Mouse (Mus musculus) G1E (cell line): ENCODE measurements around the gene Pcnx3. TPM values are rescaled to one million over a fixed set of nuclear protein-coding genes. Genes with fewer than 3 reads are reported as not detected.

Experiments
- ATAC-seq: 2 replicates; pipeline ENCODE4 v1.8.0; 2016; ENCODE audit warnings: mild to moderate bottlenecking; ENCODE audit not compliant: insufficient number of reproducible peaks, poor library complexity, low FRiP score, severe bottlenecking; ENCODE audit errors: extremely low read depth
- DNase-seq: peaks from one replicate; pipeline ENCODE4 v3.0.0; 2012; ENCODE audit warnings: low spot score
- H3K27me3 ChIP-seq: 2 replicates; pipeline ENCODE4 v1.6.1; 2012; ENCODE audit warnings: mild to moderate bottlenecking, low read length, inconsistent platforms; ENCODE audit not compliant: insufficient read depth
- H3K36me3 ChIP-seq: replicated peaks from 2 replicates; pipeline ENCODE3; 2012; ENCODE audit warnings: mild to moderate bottlenecking, inconsistent platforms
- H3K4me1 ChIP-seq: 2 replicates; pipeline ENCODE4 v1.6.1; 2012; ENCODE audit warnings: low read depth, low read length, inconsistent platforms, mixed read lengths; ENCODE audit not compliant: insufficient read depth
- H3K4me3 ChIP-seq: 2 replicates; pipeline ENCODE4 v1.5.1; 2012; ENCODE audit warnings: low read depth, mild to moderate bottlenecking, inconsistent platforms, low read length, moderate library complexity, mixed read lengths
- H3K9me3 ChIP-seq: replicated peaks from 2 replicates; pipeline ENCODE4 v1.6.1; 2012; ENCODE audit warnings: inconsistent platforms
- CTCF ChIP-seq: IDR thresholded peaks from 2 replicates; pipeline ENCODE4 v1.5.1; 2012; ENCODE audit warnings: low read depth, low read length, inconsistent platforms, mixed read lengths
- GATA1 ChIP-seq: IDR thresholded peaks from 2 replicates; pipeline ENCODE4 v1.6.1; 2012; ENCODE audit warnings: borderline replicate concordance, low read length, inconsistent platforms, mixed read lengths
- GATA2 ChIP-seq: IDR thresholded peaks from 2 replicates; pipeline ENCODE4 v1.6.1; 2012; ENCODE audit warnings: low read depth, low read length, inconsistent platforms, borderline replicate concordance
- POLR2AphosphoS5 ChIP-seq: IDR thresholded peaks from 2 replicates; pipeline ENCODE4 v1.6.1; 2012; ENCODE audit warnings: low read depth, low read length, inconsistent platforms; ENCODE audit not compliant: insufficient replicate concordance
- TAL1 ChIP-seq: conservative IDR thresholded peaks from 2 replicates; pipeline ENCODE4 v1.6.1; 2012; ENCODE audit warnings: low read depth, low read length, inconsistent platforms, mixed read lengths
- polyA plus RNA-seq: library from polyadenylated mRNA; stranded (reverse); fragments of >175 nt; gene quantifications from 2 replicates; pipeline ENCODE4 v1.2.3, GENCODE M21; 2012
- total RNA-seq, 2 experiments: library from RNA; stranded (forward) in 1 of 2; stranded (reverse) in 1 of 2; fragments of 200-1000 nt in 1 of 2; fragments of >200 nt in 1 of 2; fragmentation: Nextera tagmentation in 1 of 2; gene quantifications; 2 replicates each; pipeline ENCODE4 v1.2.3; 2014 to 2017

Pcnx3 gene
- total and polyA plus RNA-seq, 3 experiments: 13.6 to 178 (median 51.0) TPM

DNA sequence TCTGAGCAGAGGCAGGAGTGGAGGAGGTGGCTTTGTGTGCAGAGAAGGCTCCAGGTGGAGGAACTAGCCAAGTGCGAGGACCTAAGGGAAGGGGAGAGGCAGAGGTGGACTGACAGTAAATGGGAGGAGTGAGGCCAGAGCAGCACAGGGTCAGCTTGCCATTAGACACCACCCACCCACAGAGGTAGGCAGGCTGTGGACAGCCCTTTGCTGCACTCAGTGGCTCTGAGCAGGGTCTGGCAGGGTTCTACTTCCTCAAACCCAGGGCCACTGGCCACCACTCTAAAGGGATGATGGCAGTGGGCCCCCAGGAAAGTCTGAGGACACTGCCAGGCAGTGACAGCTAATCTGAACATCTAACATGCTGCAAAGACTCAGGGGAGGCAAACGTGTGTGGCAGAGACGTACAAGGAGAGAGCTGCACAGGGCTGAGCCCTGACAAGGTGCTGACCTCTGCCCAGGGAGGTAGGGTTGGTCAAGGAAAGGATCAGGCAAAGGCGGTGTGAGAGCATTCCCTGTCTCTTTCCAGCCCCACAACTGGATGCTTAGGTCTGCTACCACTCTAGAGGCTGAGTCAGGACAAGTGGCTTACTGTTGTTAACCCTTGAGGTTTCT lies 35.3 kb upstream of the Pcnx3 start:
- peaks cover 88% of the 10 kb centered on the region for H3K4me1 ChIP-seq
- DNase-seq: no peak
- no peak for ATAC-seq

DNA sequence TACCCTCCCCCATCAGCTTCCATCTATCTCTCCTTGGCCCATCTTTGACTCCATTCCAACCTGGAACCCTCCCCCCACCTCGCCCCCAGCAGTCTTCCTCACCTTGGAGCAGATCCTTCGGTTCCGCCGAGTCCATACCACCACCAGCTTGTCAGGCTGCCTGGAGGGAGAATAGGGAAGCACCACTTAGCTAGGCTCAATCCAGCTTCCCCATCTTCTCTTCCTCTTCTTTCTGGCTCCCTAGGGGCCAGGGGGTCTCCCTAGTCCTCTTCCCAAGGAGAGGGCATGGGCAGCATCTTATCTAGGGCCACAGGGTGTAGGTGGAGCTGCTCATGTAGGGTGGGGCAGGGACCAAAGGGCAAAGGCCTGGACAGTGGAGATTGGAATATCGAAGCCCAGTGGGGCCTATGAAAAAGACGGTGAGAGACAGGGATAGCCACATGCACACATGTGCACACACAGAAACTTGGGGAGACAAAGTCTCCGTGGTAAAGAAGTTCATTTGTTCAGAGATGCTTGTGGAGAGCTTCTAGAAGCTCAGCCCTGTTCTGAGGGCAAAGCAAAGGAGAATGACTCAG lies 34.2 kb upstream of the Pcnx3 start:
- H3K27me3 ChIP-seq: no peaks in the 10 kb centered on the region
- H3K36me3 ChIP-seq: peaks cover 66% of the 10 kb centered on the region
- H3K4me3 ChIP-seq: peak overlapping the region; percentile 7; the same call in 1 of the 2 replicates
- H3K4me1 ChIP-seq: peaks cover 77% of the 10 kb centered on the region
- TF ChIP-seq GATA2 (no peak), CTCF (no peak), TAL1 (no peak), GATA1 (no peak), POLR2AphosphoS5 (no peak)
- no peak for DNase-seq
- no peak for ATAC-seq
- H3K9me3 ChIP-seq: no peaks in the 10 kb centered on the region

More for the DNA sequence above, 35.3 kb upstream of the Pcnx3 start:
- Histone ChIP-seq H3K4me3 (peak overlapping the region; percentile 77), H3K9me3 (no peaks in the 10 kb centered on the region), H3K36me3 (peaks cover 63% of the 10 kb centered on the region), H3K27me3 (no peaks in the 10 kb centered on the region)
- TF ChIP-seq GATA2 (no peak), TAL1 (no peak), CTCF (no peak), GATA1 (no peak), POLR2AphosphoS5 (no peak)

DNA sequence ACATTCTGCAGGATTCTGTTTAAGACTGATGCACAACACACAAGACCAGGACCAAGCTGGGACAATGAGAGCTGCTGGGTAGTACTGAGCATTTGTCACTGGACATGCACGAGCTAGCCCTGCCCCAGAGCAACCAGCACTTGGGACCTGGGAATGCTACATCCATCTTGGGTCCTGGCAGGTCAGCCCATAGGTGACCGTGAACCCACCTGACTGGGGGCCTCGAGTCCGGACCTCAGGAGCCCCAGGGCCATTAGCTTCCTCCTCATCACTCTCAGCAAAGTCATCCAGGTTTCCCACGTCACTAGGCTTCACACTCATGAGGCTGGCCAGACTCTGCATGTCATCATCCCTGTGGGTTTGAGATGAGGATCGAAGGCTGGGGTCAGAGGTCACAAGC lies 32.5 kb upstream of the Pcnx3 start:
- DNase-seq: no peak
- no peak for ATAC-seq

DNA sequence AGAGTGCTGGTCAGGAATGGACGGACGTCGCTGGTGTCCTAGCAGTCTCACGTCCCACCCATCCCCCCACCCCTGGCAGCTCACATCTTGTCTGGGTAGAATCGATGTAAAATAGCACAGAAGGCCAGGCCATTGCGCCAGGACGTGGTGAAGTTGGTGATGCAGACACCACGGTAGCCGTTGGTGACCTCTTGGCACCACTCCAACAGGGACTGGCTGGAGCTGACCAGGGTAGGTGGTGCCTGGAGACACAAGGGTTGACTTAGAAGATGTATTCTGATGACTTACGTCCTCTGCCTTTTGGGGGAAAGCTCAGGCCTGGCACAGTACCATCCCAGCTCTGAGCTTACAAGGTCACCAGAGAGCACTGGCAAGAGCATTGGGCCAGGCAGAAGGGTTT lies 28.2 kb upstream of the Pcnx3 start:
- ATAC-seq (no peak), DNase-seq (no peak)
- no peaks in the 10 kb centered on the region for H3K27me3 ChIP-seq
- TF ChIP-seq CTCF: no peak
- no peak for TF ChIP-seq TAL1
- no peak for TF ChIP-seq GATA2
- no peak for TF ChIP-seq GATA1
- no peak for TF ChIP-seq POLR2AphosphoS5
- peaks cover 100% of the 10 kb centered on the region for H3K36me3 ChIP-seq
- H3K4me1 ChIP-seq: peaks cover 75% of the 10 kb centered on the region
- no peaks in the 10 kb centered on the region for H3K9me3 ChIP-seq
- H3K4me3 ChIP-seq: no peak overlapping the region

More for the DNA sequence above, 32.5 kb upstream of the Pcnx3 start:
- Histone ChIP-seq H3K36me3 (peaks cover 83% of the 10 kb centered on the region), H3K9me3 (no peaks in the 10 kb centered on the region), H3K4me3 (no peak overlapping the region), H3K27me3 (no peaks in the 10 kb centered on the region), H3K4me1 (peaks cover 70% of the 10 kb centered on the region)
- no peak for TF ChIP-seq POLR2AphosphoS5
- no peak for TF ChIP-seq GATA1
- no peak for TF ChIP-seq CTCF
- no peak for TF ChIP-seq TAL1
- TF ChIP-seq GATA2: no peak

DNA sequence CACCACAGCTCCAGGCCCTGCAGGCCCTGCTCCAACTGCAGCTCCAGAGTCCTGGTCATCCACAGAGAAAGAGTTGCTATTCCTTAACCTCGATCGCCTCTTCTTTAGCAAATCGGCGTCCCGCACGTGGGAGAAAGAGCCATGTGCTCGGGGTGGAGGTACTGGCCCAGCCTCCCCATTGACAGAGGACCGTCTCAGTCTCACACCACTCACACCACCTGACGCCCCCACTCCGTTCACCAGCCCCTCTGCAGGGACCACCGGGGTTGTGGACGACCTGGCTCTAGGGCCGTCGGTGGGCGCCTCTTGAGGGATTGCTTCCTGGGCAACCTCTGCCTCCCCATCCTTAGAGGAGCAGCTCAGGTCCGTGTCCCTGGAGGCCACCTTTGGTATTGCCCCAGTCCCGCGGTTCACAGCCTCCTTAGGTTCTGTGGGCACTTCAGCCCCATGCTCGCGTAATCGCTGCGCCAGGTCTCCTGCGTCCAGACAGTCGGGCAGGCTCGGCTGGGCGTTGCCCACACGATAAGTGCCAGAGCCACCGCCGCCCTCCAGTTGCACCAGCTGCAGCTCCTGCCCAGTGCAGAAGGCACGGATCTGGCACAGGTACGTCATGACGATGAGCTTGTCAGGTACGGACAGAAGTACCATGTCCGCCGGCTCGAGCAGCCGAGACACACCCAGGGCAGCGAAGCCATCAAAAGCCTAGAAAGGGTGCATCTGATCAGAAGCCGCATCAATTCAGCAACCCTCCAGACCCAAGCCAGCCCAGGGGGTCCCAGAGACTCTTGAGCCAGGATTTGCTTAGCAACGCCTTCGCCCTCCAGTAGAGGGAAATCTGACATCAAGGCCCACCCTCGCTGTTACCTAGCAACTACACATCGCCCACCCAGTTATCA lies 27.3 kb upstream of the Pcnx3 start:
- no peak for TF ChIP-seq TAL1
- peak; percentile 42; the same call in 1 of the 2 replicates for TF ChIP-seq CTCF
- Histone ChIP-seq H3K36me3 (peaks cover 100% of the 10 kb centered on the region), H3K27me3 (no peaks in the 10 kb centered on the region), H3K9me3 (no peaks in the 10 kb centered on the region), H3K4me3 (peak overlapping the region; percentile 7; the same call in 1 of the 2 replicates), H3K4me1 (peaks cover 72% of the 10 kb centered on the region)
- ATAC-seq (no peak), DNase-seq (no peak)

DNA sequence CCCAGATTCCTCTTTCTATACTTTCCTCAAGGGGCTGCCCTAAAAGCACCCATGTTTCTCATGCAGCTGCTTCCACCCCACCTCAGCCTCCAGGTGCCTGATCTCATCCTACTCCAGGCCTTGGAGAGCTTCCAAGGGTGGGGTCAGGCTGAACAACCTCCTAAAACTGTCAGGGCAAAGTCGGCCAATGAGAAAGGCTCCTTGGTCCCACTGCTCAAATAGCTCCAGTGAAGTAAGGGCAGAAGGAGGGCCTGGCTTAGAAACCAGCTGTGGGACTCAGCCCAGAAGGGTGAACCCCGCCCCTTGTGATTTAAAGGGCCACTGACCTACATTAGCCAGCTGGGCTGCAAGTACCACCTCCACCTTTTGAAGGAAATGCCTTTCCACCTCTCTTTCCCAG lies 25.0 kb upstream of the Pcnx3 start:
- TF ChIP-seq TAL1 (no peak), CTCF (no peak), POLR2AphosphoS5 (no peak), GATA2 (no peak), GATA1 (no peak)
- Histone ChIP-seq H3K27me3 (no peaks in the 10 kb centered on the region), H3K36me3 (peaks cover 97% of the 10 kb centered on the region), H3K4me3 (no peak overlapping the region; the same call in 1 of the 2 replicates), H3K9me3 (no peaks in the 10 kb centered on the region), H3K4me1 (peaks cover 66% of the 10 kb centered on the region)
- DNase-seq (peak; percentile 53), ATAC-seq (peak; percentile 54; the same call in 1 of the 2 replicates)
